Mouse (Mus musculus): ENCODE data around the gene Vmn2r83.

Vmn2r83 gene

DNA sequence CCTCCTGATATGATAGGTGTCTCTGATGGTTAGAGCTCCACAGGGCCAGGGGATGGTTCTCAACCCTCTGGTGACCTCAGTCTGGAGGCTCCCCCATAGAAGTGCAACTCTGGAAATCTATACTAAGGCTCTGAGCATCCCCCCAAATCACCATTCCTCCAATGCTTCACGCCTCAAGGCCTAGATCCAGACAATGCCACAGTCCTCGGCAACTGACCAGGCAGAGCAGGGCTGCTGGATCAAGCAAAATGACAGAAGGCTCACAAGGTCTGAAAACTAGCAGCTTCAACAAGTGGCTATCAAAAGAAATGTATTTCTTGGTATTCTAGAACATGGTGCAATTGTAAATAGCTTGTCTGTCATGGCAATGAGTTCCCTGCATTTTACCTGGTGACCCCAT, 69.2 kb downstream of the Vmn2r83 start:
- DNase-seq (ENCODE audit: low read depth), result no peak

DNA sequence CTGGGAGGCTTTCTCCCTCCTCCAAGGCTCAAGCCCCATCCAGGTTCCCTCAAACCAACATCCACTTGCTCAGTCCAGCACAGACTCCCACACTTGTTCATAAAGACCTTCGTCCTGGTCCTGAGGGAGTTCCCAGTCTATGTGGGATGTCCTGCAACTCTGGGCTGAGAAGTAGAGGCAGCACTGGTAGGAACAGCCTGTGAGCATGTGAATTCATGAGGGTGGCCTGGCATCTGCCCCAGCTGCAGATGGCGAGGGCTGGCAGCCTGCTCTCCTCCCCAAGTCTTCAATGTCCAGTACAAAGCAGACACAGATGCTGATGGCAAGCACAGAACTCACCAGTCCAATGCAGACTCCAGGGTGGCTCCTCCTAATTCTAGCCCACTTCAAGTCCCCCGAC, 69.8 kb downstream of the Vmn2r83 start:
- no peak for DNase-seq (ENCODE audit: low read depth)

DNA sequence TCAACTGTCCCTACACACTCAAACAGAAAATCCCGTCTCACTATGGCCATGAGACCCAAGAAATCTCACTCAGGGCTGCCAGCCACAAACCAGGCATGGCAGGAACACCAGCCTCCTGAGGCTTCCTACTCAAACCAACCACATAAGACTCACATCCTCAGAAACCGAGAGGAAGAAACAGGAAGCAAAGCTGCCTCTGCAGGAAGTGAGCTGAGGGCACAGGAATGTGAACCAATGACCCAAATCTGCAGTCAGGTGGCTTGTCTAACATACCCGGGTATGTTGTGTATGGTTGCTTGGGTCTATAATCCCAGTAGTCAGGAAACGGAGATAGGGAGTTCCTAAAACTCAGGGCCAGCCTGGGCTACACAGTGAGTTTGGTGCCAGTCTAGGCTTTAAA, 70.3 kb downstream of the Vmn2r83 start:
- DNase-seq (ENCODE audit: low read depth), result no peak

DNA sequence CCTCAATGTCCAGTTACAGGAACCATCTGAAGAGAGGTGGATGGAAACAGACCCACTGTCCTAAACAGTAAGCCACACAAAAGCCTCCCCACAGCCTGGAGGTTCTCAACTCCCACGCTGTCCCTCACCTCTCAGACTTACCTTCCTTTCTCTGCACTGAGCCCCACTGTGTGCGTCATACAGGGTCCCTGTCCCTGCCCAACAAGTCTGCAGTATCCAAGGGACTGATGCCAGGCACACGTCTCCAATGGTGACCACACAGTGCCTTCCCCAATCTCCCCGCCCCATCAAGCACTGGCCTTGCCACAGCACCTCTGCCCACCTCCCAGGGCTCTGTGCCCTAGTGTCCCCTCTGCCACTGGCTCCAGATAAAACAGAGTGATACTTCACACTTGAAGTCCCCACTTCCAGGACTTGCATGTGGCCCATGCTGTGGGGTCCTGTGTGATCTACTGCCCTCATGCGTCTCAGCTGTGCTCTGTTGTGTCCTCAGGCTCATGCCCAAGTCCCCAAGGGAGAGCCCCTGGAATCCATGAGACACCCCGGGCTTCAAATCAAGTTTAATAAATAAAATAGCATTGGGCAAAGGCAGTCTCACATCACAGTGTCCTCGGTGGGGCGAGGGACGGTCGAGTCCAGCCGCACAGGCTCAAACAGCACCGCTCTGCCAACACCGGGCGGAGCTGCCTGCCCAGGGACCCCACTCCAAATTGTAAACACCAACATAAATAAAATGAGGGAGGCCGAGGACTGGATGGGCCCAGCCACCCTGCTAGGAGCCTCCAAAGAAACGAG, 71.4 kb downstream of the Vmn2r83 start:
- DNase-seq (ENCODE audit: low read depth), result no peak

DNA sequence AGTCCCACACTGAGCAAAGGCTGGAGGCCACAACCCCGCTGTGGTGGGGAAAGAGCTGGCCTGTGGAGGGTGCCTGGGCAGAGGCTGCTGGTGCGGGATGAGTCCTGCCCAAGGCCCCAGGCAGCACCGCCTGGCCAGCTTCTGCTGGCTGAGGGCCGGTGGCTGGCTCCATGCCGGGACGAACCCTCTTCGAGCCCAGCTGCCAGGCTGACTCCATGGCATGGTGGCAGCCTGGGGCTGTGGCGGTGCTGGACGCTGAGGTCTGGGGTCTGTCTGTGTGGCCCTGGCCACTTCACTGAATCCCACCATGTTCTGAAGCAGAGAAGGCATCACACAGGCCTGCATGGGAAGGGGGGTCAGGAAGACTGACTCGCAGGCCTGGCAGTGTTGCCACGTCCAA, 72.2 kb downstream of the Vmn2r83 start:
- no peak for DNase-seq (ENCODE audit: low read depth)

DNA sequence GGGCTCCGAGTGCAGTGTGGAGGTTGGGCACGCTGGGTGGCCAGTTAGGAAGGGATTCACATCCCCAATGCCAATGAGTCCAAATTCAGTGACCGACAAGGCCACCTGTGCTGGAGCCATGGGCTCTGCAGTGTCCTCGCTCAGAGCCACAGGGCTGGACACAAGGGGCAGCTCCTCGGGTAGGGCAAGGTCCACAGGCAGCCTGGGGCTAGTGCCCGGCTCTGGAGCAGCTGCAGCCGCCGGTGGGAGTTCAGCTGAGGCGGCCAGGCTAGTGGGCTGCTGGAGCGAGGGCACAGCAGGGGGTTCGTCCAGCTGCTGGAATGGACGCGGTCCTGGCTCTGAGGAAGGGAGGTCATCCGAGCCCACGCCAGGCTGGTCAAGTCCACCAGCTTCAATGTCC, 73.0 kb downstream of the Vmn2r83 start:
- DNase-seq (ENCODE audit: low read depth), result no peak

DNA sequence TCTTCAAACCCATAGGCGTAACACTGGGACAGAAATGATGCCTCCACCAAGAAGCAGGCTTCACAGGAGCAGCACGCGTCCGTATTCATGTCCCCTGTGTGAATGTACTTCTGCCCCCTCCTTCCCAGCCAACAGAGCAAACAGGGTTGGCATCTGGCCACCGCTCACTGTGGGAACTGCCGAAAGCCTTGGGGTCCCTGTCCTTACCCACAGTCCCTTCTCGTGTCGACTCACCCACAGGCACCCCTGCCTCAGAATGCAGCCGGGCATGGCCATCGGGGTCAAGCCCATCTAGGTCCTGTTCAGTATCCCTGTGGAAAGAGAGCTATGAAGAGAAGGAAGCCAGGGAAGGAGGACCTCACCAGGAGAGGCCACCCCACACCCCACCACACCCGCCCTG, 73.6 kb downstream of the Vmn2r83 start:
- DNase-seq (ENCODE audit: low read depth), result no peak
